Mouse (Mus musculus) thymus, adult 2 months (tissue): ENCODE measurements around the gene Bmper.

Source experiments
- CTCF ChIP-seq: fragments of 200-500 bp; IDR thresholded peaks from 2 replicates; pipeline ENCODE4 v1.5.1; 2012; ENCODE audit warnings: mild to moderate bottlenecking, control low read depth, low read length, moderate library complexity, borderline replicate concordance; ENCODE audit not compliant: control insufficient read depth, poor library complexity, insufficient read depth; ENCODE audit errors: extremely low read depth
- POLR2A ChIP-seq: fragments of 200-500 bp; IDR thresholded peaks from 2 replicates; pipeline ENCODE4 v1.6.1; 2012; ENCODE audit warnings: mild to moderate bottlenecking, low read length, control low read depth, moderate library complexity; ENCODE audit not compliant: control insufficient read depth, poor library complexity, insufficient read depth; ENCODE audit errors: extremely low read depth

- TF ChIP-seq CTCF (no peak), POLR2A (no peak)
These were observed 117.7 kb downstream of the Bmper start for GRCm38 (mm10) chr9:23340551-23340950.
